Mouse (Mus musculus): Measurements from ENCODE around the gene Klhdc3. TPM values are rescaled to one million over a fixed set of nuclear protein-coding genes. Genes with fewer than 3 reads are reported as not detected.

Gene Klhdc3
- polyA plus RNA-seq, 1 experiment, result 58.6 TPM

DNA sequence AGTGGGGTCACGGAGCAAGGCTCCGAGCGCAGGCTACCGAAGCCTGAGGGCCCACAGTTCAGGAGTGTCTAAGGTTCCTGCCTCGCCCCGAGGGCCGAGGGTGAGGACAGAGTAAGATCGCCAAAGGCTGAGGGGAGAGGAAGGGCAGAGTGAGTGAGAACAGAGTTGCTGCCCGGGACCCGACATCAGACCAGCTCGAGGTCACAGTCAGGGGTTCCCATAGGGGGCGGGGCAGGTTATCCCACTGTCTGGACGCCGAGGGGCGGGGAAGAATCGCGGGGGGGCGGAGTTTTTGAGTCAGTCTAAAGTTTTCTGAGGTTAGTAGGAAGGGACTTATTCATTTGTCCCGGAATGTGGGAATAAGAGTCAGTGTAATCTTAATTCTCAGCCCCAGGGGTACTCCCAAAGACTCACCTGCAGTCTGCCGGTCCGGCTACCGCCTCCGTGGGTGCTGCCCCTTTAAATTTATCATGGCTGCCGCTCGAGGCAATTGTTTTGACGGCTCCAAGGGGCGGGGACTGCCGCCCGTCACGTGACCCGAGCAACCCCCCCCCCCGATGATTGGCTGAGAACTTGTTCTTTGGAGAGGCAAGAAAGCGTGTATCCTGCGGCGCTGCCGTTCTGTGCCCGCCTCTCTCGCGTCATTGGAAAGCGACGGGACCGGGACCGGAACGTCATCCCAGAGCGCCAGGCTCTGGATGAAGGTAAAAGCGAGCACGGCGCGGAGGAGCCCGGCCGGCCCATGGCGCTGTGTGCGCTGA, 35.0 kb downstream of the Klhdc3 start, which contains the start of the genes Klc4 and Mrpl2:
Gene Klc4 (minus strand): TSS at position 462 of the 761 bp plus-strand sequence.
Gene Mrpl2 (plus strand): TSS at position 669 of the 761 bp plus-strand sequence.
- Histone ChIP-seq H3K79me3 (ENCODE audit: low read depth) (peaks cover 9% of the 10 kb centered on the region), H3K27me3 (ENCODE audit: control insufficient read depth, insufficient read depth, insufficient read length) (no peaks in the 10 kb centered on the region), H3K4me3 (ENCODE audit: insufficient read depth, poor library complexity, severe bottlenecking) (peak within 1 kb of the TSS; percentile 71), H3K79me2 (ENCODE audit: control insufficient read depth, insufficient read depth) (peaks cover 16% of the 10 kb centered on the region), H3ac (ENCODE audit: control insufficient read depth, insufficient read length, low read depth) (peak within 1 kb of the TSS; percentile 78), H3K36me3 (ENCODE audit: control insufficient read depth, insufficient read depth) (peaks cover 14% of the 10 kb centered on the region)
- TF ChIP-seq MAX (IDR thresholded peaks at IDR 0.05) (peak; percentile 17), USF1 (IDR thresholded peaks at IDR 0.05; ENCODE audit: low read depth) (peak; percentile 83), CTCF (IDR thresholded peaks at IDR 0.05; ENCODE audit: control insufficient read depth, insufficient read depth, insufficient read length) (no peak)

DNA sequence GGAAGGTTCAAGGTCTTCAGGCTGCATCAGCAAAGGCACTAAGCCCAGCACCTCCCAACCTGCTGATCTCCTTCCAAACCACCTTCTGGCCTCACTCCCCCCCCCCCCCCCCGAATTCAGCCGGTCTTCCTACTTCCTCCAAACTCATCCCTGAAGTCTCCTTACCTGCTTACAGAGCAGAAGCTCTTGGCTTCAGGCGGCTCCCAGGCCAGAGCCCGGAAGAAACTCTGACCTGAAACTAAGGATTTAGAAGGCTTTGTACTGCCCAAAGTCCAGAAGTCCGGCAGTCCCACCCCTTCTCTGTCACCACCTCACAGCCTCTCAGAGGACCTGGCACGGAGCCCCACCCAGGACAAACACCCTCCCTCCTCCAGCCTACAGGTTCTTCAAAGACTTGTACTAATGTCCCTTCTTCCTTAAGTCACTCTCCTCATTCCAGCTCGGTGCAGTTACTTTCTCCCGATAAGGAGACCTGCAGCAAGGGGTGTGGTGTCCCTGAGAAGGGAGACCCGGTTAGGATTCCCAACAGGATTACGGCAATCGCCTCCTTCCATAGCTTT, 35.7 kb downstream of the Klhdc3 start:
- H3K36me3 ChIP-seq (ENCODE audit: control insufficient read depth, insufficient read depth), result peaks cover 14% of the 10 kb centered on the region
- H3K79me3 ChIP-seq (ENCODE audit: low read depth), result peaks cover 9% of the 10 kb centered on the region
- TF ChIP-seq USF1 (IDR thresholded peaks at IDR 0.05; ENCODE audit: low read depth), result no peak
- no peak for TF ChIP-seq MYOG (IDR thresholded peaks at IDR 0.05; ENCODE audit: control insufficient read depth, extremely low read depth, insufficient read length)
- TF ChIP-seq FOSL1 (IDR thresholded peaks at IDR 0.05; ENCODE audit: insufficient read depth, low read length, poor library complexity, severe bottlenecking), result no peak
- no peak for TF ChIP-seq MYOD1 (IDR thresholded peaks at IDR 0.05; ENCODE audit: control insufficient read depth, insufficient read length, low read depth)
- no peak for TF ChIP-seq CEBPB (IDR thresholded peaks at IDR 0.05; ENCODE audit: low read depth)
- no peak for TF ChIP-seq MAX (IDR thresholded peaks at IDR 0.05)
- TF ChIP-seq CTCF (IDR thresholded peaks at IDR 0.05; ENCODE audit: control insufficient read depth, insufficient read depth, insufficient read length), result no peak
- no peaks in the 10 kb centered on the region for H3K27me3 ChIP-seq (ENCODE audit: control insufficient read depth, insufficient read depth, insufficient read length)
- peak overlapping the region; percentile 71 for H3K4me3 ChIP-seq (ENCODE audit: insufficient read depth, poor library complexity, severe bottlenecking)
- peak overlapping the region; percentile 73 for H3ac ChIP-seq (ENCODE audit: control insufficient read depth, insufficient read length, low read depth)
- H3K79me2 ChIP-seq (ENCODE audit: control insufficient read depth, insufficient read depth), result peaks cover 15% of the 10 kb centered on the region

DNA sequence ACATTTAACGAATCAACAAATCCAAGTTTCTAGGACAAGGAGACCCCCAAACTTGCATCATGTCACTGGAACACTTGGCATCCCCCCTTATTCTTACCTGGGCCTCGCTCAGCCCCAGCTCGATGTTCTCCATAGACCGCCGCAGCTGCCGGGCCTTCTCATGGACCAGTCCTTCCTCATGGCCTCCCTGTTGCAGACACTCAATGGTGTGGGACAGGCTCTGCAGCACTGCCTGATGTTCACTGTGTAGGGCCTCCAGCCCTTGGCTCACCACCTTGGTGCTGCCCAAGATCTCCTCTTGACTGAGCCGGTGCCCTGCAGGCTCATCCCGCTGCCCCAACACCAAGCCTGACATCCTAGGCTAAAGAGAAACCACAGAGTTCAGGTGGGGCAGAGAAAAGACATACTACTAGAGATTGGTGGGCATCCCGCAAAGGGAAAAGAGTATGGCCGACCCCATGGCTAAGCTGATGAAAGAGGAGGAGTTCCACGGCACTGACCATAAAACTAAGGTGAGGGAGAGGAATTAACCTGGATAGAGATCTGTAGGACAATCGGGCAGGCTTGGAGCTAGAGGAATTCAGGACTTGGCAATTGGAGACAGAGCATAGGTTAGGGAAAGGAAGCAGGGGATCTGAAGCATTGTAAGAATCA, 36.4 kb downstream of the Klhdc3 start:
- no peaks in the 10 kb centered on the region for H3K27me3 ChIP-seq (ENCODE audit: control insufficient read depth, insufficient read depth, insufficient read length)
- H3K79me3 ChIP-seq (ENCODE audit: low read depth), result peaks cover 9% of the 10 kb centered on the region
- H3K4me3 ChIP-seq (ENCODE audit: insufficient read depth, poor library complexity, severe bottlenecking), result no peak overlapping the region
- TF ChIP-seq CEBPB (IDR thresholded peaks at IDR 0.05; ENCODE audit: low read depth) (no peak), MAX (IDR thresholded peaks at IDR 0.05) (no peak), MYOG (IDR thresholded peaks at IDR 0.05; ENCODE audit: control insufficient read depth, extremely low read depth, insufficient read length) (no peak), CTCF (IDR thresholded peaks at IDR 0.05; ENCODE audit: control insufficient read depth, insufficient read depth, insufficient read length) (no peak), MYOD1 (IDR thresholded peaks at IDR 0.05; ENCODE audit: control insufficient read depth, insufficient read length, low read depth) (no peak), FOSL1 (IDR thresholded peaks at IDR 0.05; ENCODE audit: insufficient read depth, low read length, poor library complexity, severe bottlenecking) (no peak), USF1 (IDR thresholded peaks at IDR 0.05; ENCODE audit: low read depth) (no peak)
- peaks cover 15% of the 10 kb centered on the region for H3K79me2 ChIP-seq (ENCODE audit: control insufficient read depth, insufficient read depth)
- no peak overlapping the region for H3ac ChIP-seq (ENCODE audit: control insufficient read depth, insufficient read length, low read depth)
- peaks cover 10% of the 10 kb centered on the region for H3K36me3 ChIP-seq (ENCODE audit: control insufficient read depth, insufficient read depth)

DNA sequence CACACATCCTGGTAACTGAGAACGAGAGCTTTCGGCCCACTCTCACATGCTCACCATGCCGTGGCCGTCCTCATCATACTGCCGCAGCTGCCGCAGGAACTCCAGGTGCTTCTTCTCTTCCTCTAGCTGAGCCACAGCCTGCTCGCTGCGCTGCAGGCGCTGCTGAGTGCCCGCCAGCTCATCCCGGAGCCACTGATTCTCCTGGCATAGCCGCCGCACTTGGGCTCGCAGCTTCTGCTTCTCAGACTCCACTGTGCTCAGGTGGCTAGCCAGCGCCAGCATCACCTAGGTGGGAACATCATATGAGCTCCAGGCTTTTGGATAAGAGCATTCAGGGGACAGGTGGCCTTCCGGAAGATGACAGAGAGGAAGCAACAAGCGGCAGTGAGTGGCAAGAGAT, 38.7 kb downstream of the Klhdc3 start:
- no peak overlapping the region for H3ac ChIP-seq (ENCODE audit: control insufficient read depth, insufficient read length, low read depth)
- peaks cover 5% of the 10 kb centered on the region for H3K79me3 ChIP-seq (ENCODE audit: low read depth)
- no peaks in the 10 kb centered on the region for H3K27me3 ChIP-seq (ENCODE audit: control insufficient read depth, insufficient read depth, insufficient read length)
- TF ChIP-seq MYOD1 (IDR thresholded peaks at IDR 0.05; ENCODE audit: control insufficient read depth, insufficient read length, low read depth) (no peak), MYOG (IDR thresholded peaks at IDR 0.05; ENCODE audit: control insufficient read depth, extremely low read depth, insufficient read length) (no peak), CTCF (IDR thresholded peaks at IDR 0.05; ENCODE audit: control insufficient read depth, insufficient read depth, insufficient read length) (no peak), FOSL1 (IDR thresholded peaks at IDR 0.05; ENCODE audit: insufficient read depth, low read length, poor library complexity, severe bottlenecking) (no peak), USF1 (IDR thresholded peaks at IDR 0.05; ENCODE audit: low read depth) (no peak)
- H3K36me3 ChIP-seq (ENCODE audit: control insufficient read depth, insufficient read depth), result no peaks in the 10 kb centered on the region
- H3K4me3 ChIP-seq (ENCODE audit: insufficient read depth, poor library complexity, severe bottlenecking), result no peak overlapping the region
- H3K79me2 ChIP-seq (ENCODE audit: control insufficient read depth, insufficient read depth), result peaks cover 10% of the 10 kb centered on the region

DNA sequence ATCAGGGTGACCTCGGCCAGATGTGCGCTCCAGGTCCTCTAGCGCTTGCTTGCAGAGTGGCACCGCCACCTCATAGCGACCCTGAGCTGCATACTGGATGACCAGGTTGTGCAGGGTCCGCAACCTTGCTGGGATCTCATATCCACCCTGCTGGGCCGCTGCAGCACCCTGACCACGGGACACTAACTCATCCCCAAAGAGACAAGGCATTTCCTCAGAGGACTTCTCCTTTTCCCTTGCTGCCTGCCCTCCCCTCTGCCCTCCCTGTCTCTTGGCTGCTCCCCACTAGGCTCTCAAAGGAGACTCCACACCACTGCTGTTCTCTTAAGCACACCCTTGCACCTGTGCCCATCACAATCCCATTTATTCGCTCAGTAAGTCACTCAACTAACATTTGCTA, 40.8 kb downstream of the Klhdc3 start:
- Histone ChIP-seq H3K79me2 (ENCODE audit: control insufficient read depth, insufficient read depth) (no peaks in the 10 kb centered on the region), H3K79me3 (ENCODE audit: low read depth) (no peaks in the 10 kb centered on the region), H3K36me3 (ENCODE audit: control insufficient read depth, insufficient read depth) (no peaks in the 10 kb centered on the region), H3K27me3 (ENCODE audit: control insufficient read depth, insufficient read depth, insufficient read length) (no peaks in the 10 kb centered on the region), H3K4me3 (ENCODE audit: insufficient read depth, poor library complexity, severe bottlenecking) (no peak overlapping the region), H3ac (ENCODE audit: control insufficient read depth, insufficient read length, low read depth) (no peak overlapping the region)
- TF ChIP-seq CTCF (IDR thresholded peaks at IDR 0.05; ENCODE audit: control insufficient read depth, insufficient read depth, insufficient read length) (no peak), MAX (IDR thresholded peaks at IDR 0.05) (no peak), MYOG (IDR thresholded peaks at IDR 0.05; ENCODE audit: control insufficient read depth, extremely low read depth, insufficient read length) (no peak), CEBPB (IDR thresholded peaks at IDR 0.05; ENCODE audit: low read depth) (no peak), FOSL1 (IDR thresholded peaks at IDR 0.05; ENCODE audit: insufficient read depth, low read length, poor library complexity, severe bottlenecking) (no peak), USF1 (IDR thresholded peaks at IDR 0.05; ENCODE audit: low read depth) (no peak), MYOD1 (IDR thresholded peaks at IDR 0.05; ENCODE audit: control insufficient read depth, insufficient read length, low read depth) (no peak)

Measured in C2C12 (cell line).